Mouse (Mus musculus) forebrain, postnatal 0 days (tissue): ENCODE results near the gene Fermt3. TPM values are rescaled to one million over a fixed set of nuclear protein-coding genes. Genes with fewer than 3 reads are reported as not detected.
"Not testable (repeated sequence)": the region's sequence is repeated elsewhere in the genome, so short reads cannot be mapped to it uniquely, and the experiment has no call there.

Experiments used
- ATAC-seq: fragments of 200-750 bp; cut with Nextera tagmentation; 2 replicates; pipeline ENCODE4 v1.8.0; 2017; ENCODE audit warnings: mild to moderate bottlenecking, moderate library complexity
- DNase-seq: peaks from one replicate; pipeline ENCODE4 v3.0.0-alpha.2; 2015
- H3K27ac ChIP-seq: fragments of 300-500 bp; sonication (generic); 2 replicates; pipeline ENCODE4 v1.5.1; 2014; ENCODE audit warnings: low read depth, mild to moderate bottlenecking, antibody characterized with exemption, low read length, moderate library complexity, mixed read lengths
- H3K27me3 ChIP-seq: fragments of 300-500 bp; sonication (generic); 2 replicates; pipeline ENCODE4 v1.6.1; 2014; ENCODE audit warnings: mild to moderate bottlenecking, low read length, mixed read lengths; ENCODE audit not compliant: insufficient read depth
- H3K36me3 ChIP-seq: fragments of 300-500 bp; sonication (generic); 2 replicates; pipeline ENCODE4 v1.6.1; 2014; ENCODE audit warnings: mild to moderate bottlenecking, moderate library complexity; ENCODE audit not compliant: insufficient read depth
- H3K4me1 ChIP-seq: fragments of 300-500 bp; sonication (generic); 2 replicates; pipeline ENCODE4 v1.6.1; 2014; ENCODE audit warnings: antibody characterized with exemption; ENCODE audit not compliant: insufficient read depth
- H3K4me2 ChIP-seq: fragments of 300-500 bp; sonication (generic); 2 replicates; pipeline ENCODE4 v1.6.1; 2014; ENCODE audit warnings: low read depth, mild to moderate bottlenecking, moderate library complexity
- H3K4me3 ChIP-seq: fragments of 300-500 bp; sonication (generic); 2 replicates; pipeline ENCODE4 v1.5.1; 2014; ENCODE audit warnings: low read depth, low read length, mixed read lengths
- H3K9ac ChIP-seq: fragments of 300-500 bp; sonication (generic); 2 replicates; pipeline ENCODE4 v1.6.1; 2014; ENCODE audit warnings: mild to moderate bottlenecking
- H3K9me3 ChIP-seq: fragments of 300-500 bp; sonication (generic); 2 replicates; pipeline ENCODE4 v1.6.1; 2016; ENCODE audit warnings: low read length
- CTCF ChIP-seq: sonication (generic); IDR thresholded peaks from 2 replicates; pipeline ENCODE4 v1.5.1; 2016; ENCODE audit warnings: antibody characterized with exemption, control low read depth, low read depth
- WGBS: fragments of 180-500 bp; shearing (Covaris S2); extraction: QIAGEN DNeasy Blood & Tissue Kit; methylation state at CpG from one replicate; pipeline ENCODE4 v1.1.7; 2014; 5-methylcytosine and 5-hydroxymethylcytosine counted together
- polyA plus RNA-seq: library from polyadenylated mRNA; unstranded; fragments of >200 nt; fragmentation: Nextera tagmentation; extraction: Ambion mirVana; gene quantifications from 2 replicates; pipeline ENCODE4 v1.2.1, GENCODE M21; 2015
- total RNA-seq: library from RNA; depleted of rRNA; stranded (reverse); fragments of >200 nt; gene quantifications from 2 replicates; pipeline ENCODE4 v1.2.3, GENCODE M21; 2014

The Fermt3 gene
- total and polyA plus RNA-seq, 2 experiments from 2014 or later: 3.6 to 6.0 TPM

GRCm38 (mm10) chr19:6995255-6995991 lies 23.8 kb downstream of the Fermt3 start:
- Histone ChIP-seq H3K9me3 (no peaks in the 10 kb centered on the region), H3K4me3 (peak overlapping the region; percentile 54), H3K9ac (peak overlapping the region; percentile 53), H3K27ac (no peak overlapping the region), H3K27me3 (no peaks in the 10 kb centered on the region), H3K4me1 (peaks cover 18% of the 10 kb centered on the region), H3K4me2 (peak overlapping the region; percentile 70), H3K36me3 (peaks cover 19% of the 10 kb centered on the region; the same call in 1 of the 2 replicates)
- 49% methylated on average over 21 of the region's 21 CpGs for WGBS
- no peak for TF ChIP-seq CTCF
- no peak for ATAC-seq
- no peak for DNase-seq

- Histone ChIP-seq H3K4me2 (no peak overlapping the region), H3K9ac (no peak overlapping the region), H3K4me1 (peaks cover 18% of the 10 kb centered on the region), H3K36me3 (peaks cover 13% of the 10 kb centered on the region; the same call in 1 of the 2 replicates), H3K9me3 (no peaks in the 10 kb centered on the region), H3K4me3 (no peak overlapping the region), H3K27ac (no peak overlapping the region), H3K27me3 (no peaks in the 10 kb centered on the region)
- DNase-seq: no peak
- TF ChIP-seq CTCF: no peak
- 87% methylated on average over 8 of the region's 8 CpGs for WGBS
- no peak for ATAC-seq
These were observed 24.8 kb downstream of the Fermt3 start for GRCm38 (mm10) chr19:6994489-6994888.

DNA sequence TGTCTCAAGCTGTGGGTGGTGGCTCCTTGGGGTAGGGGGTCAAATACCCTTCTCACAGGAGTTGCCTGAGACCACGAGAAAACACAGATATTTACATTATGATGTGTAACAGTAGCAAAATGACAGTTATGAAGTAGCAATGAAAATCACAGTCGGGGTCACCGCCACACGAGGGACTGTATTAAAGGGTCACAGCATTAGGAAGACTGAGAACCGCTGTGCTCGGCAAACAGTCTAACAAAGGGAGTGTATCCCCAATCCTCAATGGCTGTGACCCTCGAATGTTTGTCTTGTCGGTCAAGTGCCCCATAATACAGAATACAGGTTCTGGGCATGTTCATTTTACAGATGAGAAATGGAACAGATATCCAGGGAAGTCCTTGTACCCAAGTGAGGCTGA lies 25.3 kb downstream of the Fermt3 start:
- WGBS: 88% methylated on average over 8 of the region's 8 CpGs
- Histone ChIP-seq H3K9me3 (no peaks in the 10 kb centered on the region), H3K4me2 (no peak overlapping the region), H3K27ac (no peak overlapping the region), H3K9ac (no peak overlapping the region), H3K36me3 (peaks cover 8% of the 10 kb centered on the region; the same call in 1 of the 2 replicates), H3K4me3 (no peak overlapping the region), H3K27me3 (no peaks in the 10 kb centered on the region), H3K4me1 (peaks cover 18% of the 10 kb centered on the region)
- no peak for TF ChIP-seq CTCF
- DNase-seq (no peak), ATAC-seq (no peak)

GRCm38 (mm10) chr19:6993011-6993770 lies 26.1 kb downstream of the Fermt3 start:
- Histone ChIP-seq H3K36me3 (peaks cover under 1% of the 10 kb centered on the region; the same call in 1 of the 2 replicates), H3K27ac (no peak overlapping the region), H3K27me3 (no peaks in the 10 kb centered on the region), H3K9me3 (no peaks in the 10 kb centered on the region), H3K4me2 (peak overlapping the region; percentile 96), H3K9ac (peak overlapping the region; percentile 51), H3K4me3 (peak overlapping the region; percentile 52), H3K4me1 (peaks cover 18% of the 10 kb centered on the region)
- ATAC-seq (no peak), DNase-seq (no peak)
- TF ChIP-seq CTCF: peak; percentile 11; the same call in 1 of the 2 replicates
- 57% methylated on average over 14 of the region's 14 CpGs for WGBS

DNA sequence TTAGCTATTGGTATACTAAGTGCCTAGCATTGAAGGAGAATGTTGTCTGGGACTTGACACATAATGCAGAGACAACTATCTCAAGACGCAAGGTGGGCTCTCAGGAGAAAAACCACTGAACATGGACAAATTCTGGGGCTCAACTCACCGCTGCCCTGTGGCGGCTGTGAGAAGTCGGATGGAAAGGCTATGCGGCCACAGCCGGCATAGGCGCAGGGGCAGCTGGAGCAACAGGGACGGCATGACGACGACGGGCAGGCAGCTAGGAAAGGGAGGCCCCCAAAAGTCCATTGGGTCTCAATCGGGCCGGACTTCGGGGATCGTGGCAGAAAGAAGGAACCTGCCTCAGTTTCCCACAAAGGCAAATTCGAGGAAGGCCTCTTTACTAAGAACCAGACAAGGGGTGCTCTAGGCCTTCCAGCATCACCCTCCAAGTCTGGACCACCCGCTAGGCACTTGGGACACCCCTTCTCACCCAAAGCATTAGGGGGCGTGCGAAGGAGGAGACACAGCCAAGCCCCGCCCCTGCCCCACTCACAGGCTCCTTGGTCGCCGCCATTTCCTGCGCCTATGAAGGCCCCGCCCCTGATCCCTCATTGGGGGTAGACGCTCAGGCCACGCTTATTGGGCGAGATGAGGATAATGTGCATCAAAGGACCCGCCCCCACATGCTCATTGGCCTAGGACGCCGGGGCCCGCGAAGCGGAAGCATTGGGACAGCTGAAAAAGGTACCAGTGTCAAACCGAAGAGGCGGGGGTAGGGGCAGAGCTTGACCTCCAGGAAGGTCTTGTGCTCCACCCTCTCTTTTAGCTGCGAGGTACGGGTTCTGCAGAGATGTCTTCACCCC lies 27.0 kb downstream of the Fermt3 start, which contains the start of gene Dnajc4:
Gene Dnajc4 (minus strand): TSS at position 562 of the 848 bp plus-strand sequence.
- Histone ChIP-seq H3K4me2 (peak within 1 kb of the TSS; percentile 96), H3K4me3 (peak within 1 kb of the TSS; percentile 52), H3K36me3 (no peaks in the 10 kb centered on the region), H3K27me3 (no peaks in the 10 kb centered on the region), H3K9me3 (no peaks in the 10 kb centered on the region), H3K27ac (0 out of 2 replicates have a peak within 1 kb of the TSS, but pooled peaks have one; percentile 17), H3K9ac (peak within 1 kb of the TSS; percentile 55), H3K4me1 (peaks cover 18% of the 10 kb centered on the region)
- 1% methylated on average over 37 of the region's 37 CpGs for WGBS
- TF ChIP-seq CTCF: no peak
- DNase-seq (peak; percentile 96), ATAC-seq (peak; percentile 97)

GRCm38 (mm10) chr19:6991166-6991565 lies 28.1 kb downstream of the Fermt3 start:
- H3K9me3 ChIP-seq, H3K9ac ChIP-seq, H3K27ac ChIP-seq, H3K27me3 ChIP-seq, ATAC-seq, H3K4me2 ChIP-seq, H3K36me3 ChIP-seq, H3K4me3 ChIP-seq, DNase-seq: not testable (repeated sequence)
- peaks cover 16% of the 10 kb centered on the region for H3K4me1 ChIP-seq
- WGBS: 96% methylated on average over 6 of the region's 6 CpGs
